19 mouse cellular contexts compared by ENCODE assay signal in the genomic region with DNA sequence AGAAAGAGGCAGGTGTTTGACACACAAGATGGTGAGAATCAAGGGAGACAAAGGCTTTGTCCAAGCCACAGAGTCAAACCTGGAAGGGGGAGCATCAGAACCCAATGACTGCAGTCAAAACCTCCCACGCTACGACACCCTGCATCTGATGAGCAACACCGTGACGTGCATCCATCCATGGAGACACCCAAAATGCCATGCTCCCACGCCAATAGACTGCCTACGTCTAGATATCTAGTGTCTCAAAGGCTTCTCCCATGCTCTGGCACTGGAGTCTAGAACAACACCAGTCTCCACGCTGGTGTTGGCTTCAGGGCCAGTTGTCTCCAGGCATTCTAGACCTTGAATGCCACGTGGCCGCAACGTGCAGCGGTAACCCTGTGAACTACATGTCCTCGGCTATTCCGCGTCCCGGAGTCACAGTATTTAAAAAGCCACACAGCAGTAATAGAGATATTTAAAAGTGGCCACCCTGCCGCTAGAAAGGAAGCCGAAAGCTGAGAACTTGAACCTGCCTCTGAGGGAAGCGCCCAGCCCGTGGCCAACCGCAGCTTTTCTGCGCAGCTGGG. TPM values are rescaled to one million over a fixed set of nuclear protein-coding genes. Genes with fewer than 3 reads are reported as not detected.
DNase-seq lines count a peak whose midpoint lies in the region; ATAC-seq and TF ChIP-seq lines count a peak whose summit lies in the region.
"Had no signal": no experiment of that assay in that cellular context is flagged by ENCODE, and none has a peak within 500 bp of the region (broad histone marks: within the 10 kb centered on the region; RNA-seq: fewer than 3 reads in every experiment).

No protein-coding gene starts in this region.

- H3K4me2 ChIP-seq in midbrain, embryonic 13.5 days (replicated peaks): no peak overlapping the region
- H3K4me2 ChIP-seq in midbrain, postnatal 0 days (ENCODE audit: low read depth, low read length, poor library complexity, severe bottlenecking): no peak overlapping the region
- no peak overlapping the region; the same call in 1 of the 2 replicates for H3K4me2 ChIP-seq in hindbrain, embryonic 15.5 days
- peak overlapping the region; percentile 21; the same call in 1 of the 2 replicates for H3K4me2 ChIP-seq in neural tube, embryonic 13.5 days
- H3K4me2 ChIP-seq: heart, embryonic 11.5 days had no signal

- H3K9me3 ChIP-seq in heart, embryonic 10.5 days: no peaks in the 10 kb centered on the region
- H3K9me3 ChIP-seq in midbrain, embryonic 13.5 days: no peaks in the 10 kb centered on the region
- H3K9me3 ChIP-seq in midbrain, postnatal 0 days (ENCODE audit: low read length): no peaks in the 10 kb centered on the region
- no peaks in the 10 kb centered on the region for H3K9me3 ChIP-seq in hindbrain, embryonic 15.5 days
- H3K9me3 ChIP-seq in neural tube, embryonic 13.5 days: no peaks in the 10 kb centered on the region

- 88% methylated on average over 21 of the region's 21 CpGs for WGBS in heart, embryonic 10.5 days
- WGBS in midbrain, embryonic 13.5 days: 78% methylated on average over 21 of the region's 21 CpGs
- 64% methylated on average over 21 of the region's 21 CpGs for WGBS in midbrain, postnatal 0 days
- 70% methylated on average over 21 of the region's 21 CpGs for WGBS in hindbrain, embryonic 15.5 days
- 49% methylated on average over 21 of the region's 21 CpGs for WGBS in neural tube, embryonic 13.5 days

- H3K4me1 ChIP-seq in heart, embryonic 10.5 days: peaks cover 80% of the 10 kb centered on the region
- peaks cover 67% of the 10 kb centered on the region for H3K4me1 ChIP-seq in midbrain, embryonic 13.5 days (replicated peaks)
- peaks cover 9% of the 10 kb centered on the region; the same call in 1 of the 2 replicates for H3K4me1 ChIP-seq in midbrain, postnatal 0 days (ENCODE audit: insufficient read depth, low read length)
- H3K4me1 ChIP-seq in hindbrain, embryonic 15.5 days (replicated peaks): peaks cover 60% of the 10 kb centered on the region
- peaks cover 90% of the 10 kb centered on the region for H3K4me1 ChIP-seq in neural tube, embryonic 13.5 days (replicated peaks)

- no peak for DNase-seq in heart, embryonic 10.5 days (ENCODE audit: low spot score)
- DNase-seq in heart, adult 18-20 months: no peak
- no peak for DNase-seq in midbrain, postnatal 0 days (ENCODE audit: low spot score)
- no peak for DNase-seq in ovary, postnatal 36 days (ENCODE audit: low spot score)
- no peak for DNase-seq in liver
- DNase-seq: heart, postnatal 36 days; kidney, adult 8-10 months; left cerebral cortex, postnatal 4 days; lung, adult 18-20 months; lung, postnatal 4 days; thymus, postnatal 36 days had no signal

- H3K36me3 ChIP-seq in heart, embryonic 10.5 days: peaks cover 19% of the 10 kb centered on the region
- no peaks in the 10 kb centered on the region for H3K36me3 ChIP-seq in midbrain, embryonic 13.5 days
- H3K36me3 ChIP-seq in midbrain, postnatal 0 days (ENCODE audit: insufficient read depth, low read length): no peaks in the 10 kb centered on the region
- no peaks in the 10 kb centered on the region for H3K36me3 ChIP-seq in hindbrain, embryonic 15.5 days
- H3K36me3 ChIP-seq in neural tube, embryonic 13.5 days: no peaks in the 10 kb centered on the region

- no peak overlapping the region for H3K4me3 ChIP-seq in heart, embryonic 10.5 days
- H3K4me3 ChIP-seq in midbrain, embryonic 13.5 days (replicated peaks): no peak overlapping the region
- H3K4me3 ChIP-seq in midbrain, postnatal 0 days (ENCODE audit: low read depth, low read length): no peak overlapping the region
- no peak overlapping the region for H3K4me3 ChIP-seq in hindbrain, embryonic 15.5 days
- no peak overlapping the region for H3K4me3 ChIP-seq in neural tube, embryonic 13.5 days
- H3K4me3 ChIP-seq: gastrocnemius, adult 2 months had no signal

- H3K27me3 ChIP-seq in heart, embryonic 10.5 days (ENCODE audit: insufficient read depth, poor library complexity, severe bottlenecking): no peaks in the 10 kb centered on the region
- no peaks in the 10 kb centered on the region for H3K27me3 ChIP-seq in midbrain, embryonic 13.5 days
- H3K27me3 ChIP-seq in midbrain, postnatal 0 days (ENCODE audit: insufficient read depth, low read length): no peaks in the 10 kb centered on the region
- H3K27me3 ChIP-seq in hindbrain, embryonic 15.5 days: no peaks in the 10 kb centered on the region
- no peaks in the 10 kb centered on the region for H3K27me3 ChIP-seq in neural tube, embryonic 13.5 days

- ATAC-seq in midbrain, embryonic 13.5 days: no peak
- no peak for ATAC-seq in midbrain, postnatal 0 days (ENCODE audit: low FRiP score)
- ATAC-seq in hindbrain, embryonic 15.5 days (ENCODE audit: low FRiP score, low read depth): no peak
- ATAC-seq in neural tube, embryonic 13.5 days (ENCODE audit: low read depth): no peak
- ATAC-seq: activated CD4-positive, CD25-positive, alpha-beta regulatory T cell, adult 4 months; forebrain, embryonic 16.5 days had no signal

- H3K27ac ChIP-seq in heart, embryonic 10.5 days: peak overlapping the region; percentile 26; the same call in 1 of the 2 replicates
- peak overlapping the region; percentile 2; the same call in 1 of the 2 replicates for H3K27ac ChIP-seq in midbrain, embryonic 13.5 days
- H3K27ac ChIP-seq in midbrain, postnatal 0 days (ENCODE audit: low read depth, low read length): no peak overlapping the region
- H3K27ac ChIP-seq in hindbrain, embryonic 15.5 days (replicated peaks): 0 out of 2 replicates have a peak overlapping the region, but pooled peaks have one; percentile 12
- peak overlapping the region; percentile 88 for H3K27ac ChIP-seq in neural tube, embryonic 13.5 days (replicated peaks)
- H3K27ac ChIP-seq: gastrocnemius, adult 2 months; stomach, postnatal 0 days had no signal

- no peak for TF ChIP-seq CTCF in midbrain, postnatal 0 days (IDR thresholded peaks at IDR 0.05)

- H3K9ac ChIP-seq in midbrain, embryonic 13.5 days (replicated peaks): no peak overlapping the region
- no peak overlapping the region for H3K9ac ChIP-seq in midbrain, postnatal 0 days (replicated peaks; ENCODE audit: low read length, poor library complexity, severe bottlenecking)
- H3K9ac ChIP-seq in hindbrain, embryonic 15.5 days: no peak overlapping the region
- H3K9ac ChIP-seq in neural tube, embryonic 13.5 days: no peak overlapping the region

RNA-seq across cellular contexts. Expression of gene Tspan18, which starts 15.4 kb away (rescaled TPM):
- 64.2 and 67.0 TPM in 2 replicates for polyA plus RNA-seq in heart, embryonic 10.5 days (2016; fragmentation: Nextera tagmentation; extraction: Ambion mirVana)
- 10 to 100 TPM; 11.7 to 13.3 TPM for total RNA-seq in heart, adult 18-20 months (2021)
- polyA plus RNA-seq in midbrain, embryonic 13.5 days (2015; fragmentation: Nextera tagmentation; extraction: Ambion mirVana): 24.9 and 31.2 TPM in 2 replicates
- total RNA-seq in midbrain, postnatal 0 days (2014; rRNA removed): 19.8 and 21.5 TPM in 2 replicates
- 13.2 and 16.5 TPM in 2 replicates for polyA plus RNA-seq in midbrain, postnatal 0 days (2015; fragmentation: Nextera tagmentation; extraction: Ambion mirVana)
- 17.9 and 23.5 TPM in 2 replicates for polyA plus RNA-seq in hindbrain, embryonic 15.5 days (2015; fragmentation: Nextera tagmentation; extraction: Ambion mirVana)
- polyA plus RNA-seq in neural tube, embryonic 13.5 days (2015; fragmentation: Nextera tagmentation; extraction: Ambion mirVana): 41.8 and 43.5 TPM in 2 replicates
